ENCODE assay signal across 8 mouse cellular contexts in genomic region chr4:43630671-43631045, GRCm38 (mm10). TPM values are rescaled to one million over a fixed set of nuclear protein-coding genes. Genes with fewer than 3 reads are reported as not detected.
DNase-seq lines count a peak whose midpoint lies in the region; ATAC-seq and TF ChIP-seq lines count a peak whose summit lies in the region.

No protein-coding gene starts in this region.

- 30% methylated on average over 5 of the region's 5 CpGs for WGBS in heart, embryonic 13.5 days
- WGBS in hindbrain, embryonic 14.5 days = 17% methylated on average over 5 of the region's 5 CpGs
- WGBS in midbrain, embryonic 16.5 days = 12% methylated on average over 5 of the region's 5 CpGs

- H3K36me3 ChIP-seq in heart, embryonic 13.5 days = no peaks in the 10 kb centered on the region
- no peaks in the 10 kb centered on the region for H3K36me3 ChIP-seq in hindbrain, embryonic 14.5 days (replicated peaks; ENCODE audit: control insufficient read depth, insufficient read depth)
- H3K36me3 ChIP-seq in midbrain, embryonic 16.5 days (ENCODE audit: control insufficient read depth, insufficient read depth, low read length) = no peaks in the 10 kb centered on the region

- H3K4me3 ChIP-seq in heart, embryonic 13.5 days = peak overlapping the region; percentile 75
- peak overlapping the region; percentile 69 for H3K4me3 ChIP-seq in hindbrain, embryonic 14.5 days (replicated peaks; ENCODE audit: low read length)
- H3K4me3 ChIP-seq in midbrain, embryonic 16.5 days (ENCODE audit: low read depth, low read length) = no peak overlapping the region

- peaks cover under 1% of the 10 kb centered on the region; the same call in 1 of the 2 replicates for H3K9me3 ChIP-seq in heart, embryonic 13.5 days
- H3K9me3 ChIP-seq in hindbrain, embryonic 14.5 days (ENCODE audit: control insufficient read depth, low read length) = 0 out of 2 replicates have a peak, but pooled peaks cover under 1% of the 10 kb centered on the region
- 0 out of 2 replicates have a peak, but pooled peaks cover under 1% of the 10 kb centered on the region for H3K9me3 ChIP-seq in midbrain, embryonic 16.5 days (replicated peaks; ENCODE audit: control insufficient read depth, low read length, poor library complexity, severe bottlenecking)

- peak overlapping the region; percentile 95 for H3K9ac ChIP-seq in heart, embryonic 13.5 days
- peak overlapping the region; percentile 94 for H3K9ac ChIP-seq in hindbrain, embryonic 14.5 days
- H3K9ac ChIP-seq in midbrain, embryonic 16.5 days (ENCODE audit: low read depth, low read length) = peak overlapping the region; percentile 91

- no peak for ATAC-seq in heart, embryonic 13.5 days (ENCODE audit: extremely low read depth, insufficient number of reproducible peaks, low FRiP score, low TSS enrichment)
- ATAC-seq in hindbrain, embryonic 14.5 days (ENCODE audit: low FRiP score) = peak; percentile 24; the same call in 1 of the 2 replicates
- ATAC-seq in midbrain, embryonic 16.5 days = peak; percentile 21

- no peak for DNase-seq in heart, postnatal 4 days
- DNase-seq in brain, embryonic 14.5 days (ENCODE audit: low read depth) = peak; percentile 56
- DNase-seq in hindbrain, embryonic 14.5 days (ENCODE audit: low spot score) = peak; percentile 41
- no peak for DNase-seq in adrenal gland, postnatal 25 days
- DNase-seq in layer of hippocampus, adult 18-20 months (ENCODE audit: low spot score in 2 of 2) = no peak
- no peak for DNase-seq in adrenal gland, postnatal 4 days (ENCODE audit: low spot score in 2 of 2)

- H3K4me1 ChIP-seq in heart, embryonic 13.5 days = peaks cover 50% of the 10 kb centered on the region
- peaks cover 40% of the 10 kb centered on the region for H3K4me1 ChIP-seq in hindbrain, embryonic 14.5 days (replicated peaks; ENCODE audit: control insufficient read depth, insufficient read depth, low read length)
- peaks cover 25% of the 10 kb centered on the region for H3K4me1 ChIP-seq in midbrain, embryonic 16.5 days (ENCODE audit: control insufficient read depth, insufficient read depth, low read length)

- peak overlapping the region; percentile 81 for H3K27ac ChIP-seq in heart, embryonic 13.5 days (replicated peaks)
- peak overlapping the region; percentile 90 for H3K27ac ChIP-seq in hindbrain, embryonic 14.5 days
- peak overlapping the region; percentile 82 for H3K27ac ChIP-seq in midbrain, embryonic 16.5 days (ENCODE audit: low read length)

- TF ChIP-seq CTCF in brain, embryonic 14.5 days (IDR thresholded peaks at IDR 0.05; ENCODE audit: borderline replicate concordance, extremely low read depth, insufficient read depth, insufficient read length) = no peak

- H3K27me3 ChIP-seq in heart, embryonic 13.5 days (replicated peaks) = peaks cover 10% of the 10 kb centered on the region; the same call in 1 of the 2 replicates
- no peaks in the 10 kb centered on the region for H3K27me3 ChIP-seq in hindbrain, embryonic 14.5 days (ENCODE audit: control insufficient read depth, insufficient read depth, low read length)
- no peaks in the 10 kb centered on the region for H3K27me3 ChIP-seq in midbrain, embryonic 16.5 days (ENCODE audit: control insufficient read depth, insufficient read depth, low read depth, low read length)

- TF ChIP-seq POLR2A in brain, embryonic 14.5 days (IDR thresholded peaks at IDR 0.05; ENCODE audit: borderline replicate concordance, extremely low read depth, insufficient read depth, insufficient read length, poor library complexity, severe bottlenecking) = no peak

- peak overlapping the region; percentile 91 for H3K4me2 ChIP-seq in heart, embryonic 13.5 days
- peak overlapping the region; percentile 97 for H3K4me2 ChIP-seq in hindbrain, embryonic 14.5 days (replicated peaks)
- peak overlapping the region; percentile 89 for H3K4me2 ChIP-seq in midbrain, embryonic 16.5 days (ENCODE audit: low read length)

RNA-seq across cellular contexts. Expression of gene Npr2, which starts 1.1 kb away (rescaled TPM):
- 7.2 and 7.7 TPM in 2 replicates for polyA plus RNA-seq in heart, embryonic 13.5 days (2015; fragmentation: Nextera tagmentation; extraction: Ambion mirVana)
- total RNA-seq in heart, postnatal 4 days (2021) = 10 to 100 TPM; 35.1 to 35.8 TPM
- polyA plus RNA-seq in brain, embryonic 14.5 days (2012; rRNA removed) = 61.7 and 65.6 TPM in 2 replicates
- polyA plus RNA-seq in hindbrain, embryonic 14.5 days (2014; fragmentation: Nextera tagmentation; extraction: Ambion mirVana) = 13.3 and 14.2 TPM in 2 replicates
- 13.5 and 14.7 TPM in 2 replicates for polyA plus RNA-seq in midbrain, embryonic 16.5 days (2015; fragmentation: Nextera tagmentation; extraction: Ambion mirVana)
- total RNA-seq in adrenal gland, postnatal 25 days (2021) = 26.9 and 37.9 TPM in 2 replicates
- total RNA-seq in layer of hippocampus, adult 18-20 months (2021) = 10 to 100 TPM; 47.2 to 52.7 TPM
- total RNA-seq in adrenal gland, postnatal 4 days (2021) = 10 to 100 TPM; 43.0 to 47.5 TPM

RNA-seq across cellular contexts. Expression of gene Spag8, which starts 22.7 kb away (rescaled TPM):
- 0.59 and 0.92 TPM in 2 replicates for polyA plus RNA-seq in heart, embryonic 13.5 days (2015; fragmentation: Nextera tagmentation; extraction: Ambion mirVana)
- under 1 TPM in 1 of 2 experiments, not detected in 1; 0.32 TPM for total RNA-seq in heart, postnatal 4 days (2021)
- polyA plus RNA-seq in brain, embryonic 14.5 days (2012; rRNA removed) = 7.3 and 9.0 TPM in 2 replicates
- polyA plus RNA-seq in hindbrain, embryonic 14.5 days (2014; fragmentation: Nextera tagmentation; extraction: Ambion mirVana) = 5.5 and 9.3 TPM in 2 replicates
- polyA plus RNA-seq in midbrain, embryonic 16.5 days (2015; fragmentation: Nextera tagmentation; extraction: Ambion mirVana) = 8.3 and 11.8 TPM in 2 replicates
- total RNA-seq in adrenal gland, postnatal 25 days (2021) = 0.55 TPM in 1 of 2 replicates, not detected in the other
- total RNA-seq in layer of hippocampus, adult 18-20 months (2021) = 1 to 10 TPM; 1.4 to 2.3 TPM
- 1 to 10 TPM; 1.2 to 1.4 TPM for total RNA-seq in adrenal gland, postnatal 4 days (2021)

RNA-seq across cellular contexts. Expression of gene Hint2, which starts 25.6 kb away (rescaled TPM):
- polyA plus RNA-seq in heart, embryonic 13.5 days (2015; fragmentation: Nextera tagmentation; extraction: Ambion mirVana) = 131 and 166 TPM in 2 replicates
- 10 to 100 TPM; 92.2 to 98.4 TPM for total RNA-seq in heart, postnatal 4 days (2021)
- polyA plus RNA-seq in brain, embryonic 14.5 days (2012; rRNA removed) = 43.0 and 64.6 TPM in 2 replicates
- 70.1 and 77.0 TPM in 2 replicates for polyA plus RNA-seq in hindbrain, embryonic 14.5 days (2014; fragmentation: Nextera tagmentation; extraction: Ambion mirVana)
- 57.9 and 61.0 TPM in 2 replicates for polyA plus RNA-seq in midbrain, embryonic 16.5 days (2015; fragmentation: Nextera tagmentation; extraction: Ambion mirVana)
- total RNA-seq in adrenal gland, postnatal 25 days (2021) = 63.7 and 75.0 TPM in 2 replicates
- total RNA-seq in layer of hippocampus, adult 18-20 months (2021) = 10 to 100 TPM; 31.3 to 36.7 TPM
- total RNA-seq in adrenal gland, postnatal 4 days (2021) = 10 to 100 TPM; 76.5 to 83.8 TPM

RNA-seq across cellular contexts. Expression of gene Tmem8b, which starts 38.1 kb away (rescaled TPM):
- polyA plus RNA-seq in heart, embryonic 13.5 days (2015; fragmentation: Nextera tagmentation; extraction: Ambion mirVana) = 4.0 and 4.8 TPM in 2 replicates
- 10 to 100 TPM; 15.4 to 17.9 TPM for total RNA-seq in heart, postnatal 4 days (2021)
- 27.0 and 42.0 TPM in 2 replicates for polyA plus RNA-seq in brain, embryonic 14.5 days (2012; rRNA removed)
- polyA plus RNA-seq in hindbrain, embryonic 14.5 days (2014; fragmentation: Nextera tagmentation; extraction: Ambion mirVana) = 8.7 and 10.5 TPM in 2 replicates
- 14.9 and 15.8 TPM in 2 replicates for polyA plus RNA-seq in midbrain, embryonic 16.5 days (2015; fragmentation: Nextera tagmentation; extraction: Ambion mirVana)
- total RNA-seq in adrenal gland, postnatal 25 days (2021) = 4.3 and 7.4 TPM in 2 replicates
- total RNA-seq in layer of hippocampus, adult 18-20 months (2021) = 10 to 100 TPM; 68.2 to 72.1 TPM
- 10 to 100 TPM; 11.3 to 11.6 TPM for total RNA-seq in adrenal gland, postnatal 4 days (2021)

RNA-seq across cellular contexts. Expression of gene Fam221b, which starts 38.3 kb away (rescaled TPM):
- 2.6 and 2.9 TPM in 2 replicates for polyA plus RNA-seq in heart, embryonic 13.5 days (2015; fragmentation: Nextera tagmentation; extraction: Ambion mirVana)
- total RNA-seq in heart, postnatal 4 days (2021) = under 1 TPM in 1 of 2 experiments, not detected in 1; 0.23 TPM
- 0.23 and 0.34 TPM in 2 replicates for polyA plus RNA-seq in brain, embryonic 14.5 days (2012; rRNA removed)
- 1.9 and 2.2 TPM in 2 replicates for polyA plus RNA-seq in hindbrain, embryonic 14.5 days (2014; fragmentation: Nextera tagmentation; extraction: Ambion mirVana)
- 0.97 and 1.1 TPM in 2 replicates for polyA plus RNA-seq in midbrain, embryonic 16.5 days (2015; fragmentation: Nextera tagmentation; extraction: Ambion mirVana)
- 0.21 TPM in 1 of 2 replicates, not detected in the other for total RNA-seq in adrenal gland, postnatal 25 days (2021)
- total RNA-seq in layer of hippocampus, adult 18-20 months (2021) = 1 to 10 TPM; 1.5 to 1.8 TPM
- total RNA-seq in adrenal gland, postnatal 4 days (2021) = under 1 TPM; 0.31 to 0.62 TPM

Comparison
In these comparisons a context has a peak if more than half of its experiments do, and no peak if none do; other contexts are left out.
1. DNase-seq: peak in brain, embryonic 14.5 days (single experiment) and hindbrain, embryonic 14.5 days (single experiment); none in heart, postnatal 4 days (single experiment), adrenal gland, postnatal 25 days (single experiment), layer of hippocampus, adult 18-20 months (0 of 2) and adrenal gland, postnatal 4 days (0 of 2).
2. Peak in every context shown above with its lines, with median percentiles within 50 percentile points of each other: H3K27ac ChIP-seq, H3K4me2 ChIP-seq and H3K9ac ChIP-seq.